Mouse (Mus musculus) MEL (cell line): ENCODE results near the gene Mitf. TPM values are rescaled to one million over a fixed set of nuclear protein-coding genes. Genes with fewer than 3 reads are reported as not detected.

ENCODE experiments used
- DNase-seq: peaks from one replicate; pipeline ENCODE4 v3.0.0; 2011; ENCODE audit warnings: low read depth, low spot score
- H3K27ac ChIP-seq: 2 replicates; pipeline ENCODE4 v1.5.1; 2012; ENCODE audit warnings: low read depth, mild to moderate bottlenecking, control low read depth, low read length, moderate library complexity; ENCODE audit not compliant: control insufficient read depth
- H3K27me3 ChIP-seq, 2 experiments: fragments of 150-350 bp in 1 of 2; sonication (generic) in 1 of 2; 2 replicates each; pipeline ENCODE4 v1.6.1; 2012; ENCODE audit warnings: low read length in 2 of 2, mild to moderate bottlenecking in 2 of 2, improper control_type of control experiment in 1 of 2, moderate library complexity in 1 of 2; ENCODE audit not compliant: insufficient read depth in 2 of 2, control insufficient read depth in 1 of 2
- H3K36me3 ChIP-seq, 2 experiments: 2 replicates each; pipeline ENCODE4 v1.6.1; 2012 to 2014; ENCODE audit warnings: low read length in 2 of 2, improper control_type of control experiment in 1 of 2, inconsistent platforms in 1 of 2, mild to moderate bottlenecking in 1 of 2; ENCODE audit not compliant: insufficient read depth in 2 of 2, control insufficient read depth in 1 of 2
- H3K4me1 ChIP-seq, 2 experiments: fragments of 150-350 bp in 1 of 2; sonication (generic) in 1 of 2; 2 replicates each; pipeline ENCODE4 v1.6.1; 2012; ENCODE audit warnings: low read length in 2 of 2, improper control_type of control experiment in 1 of 2, mild to moderate bottlenecking in 1 of 2; ENCODE audit not compliant: insufficient read depth in 2 of 2, control insufficient read depth in 1 of 2
- H3K4me3 ChIP-seq, 2 experiments: fragments of 150-350 bp in 1 of 2; sonication (generic) in 1 of 2; 2 replicates each; pipeline ENCODE4 v1.5.1; 2012; ENCODE audit warnings: low read depth in 2 of 2, low read length in 2 of 2, mild to moderate bottlenecking in 2 of 2, moderate library complexity in 2 of 2, control low read depth in 1 of 2, improper control_type of control experiment in 1 of 2; ENCODE audit not compliant: control insufficient read depth in 1 of 2, insufficient read depth in 1 of 2
- H3K79me2 ChIP-seq: 2 replicates; pipeline ENCODE4 v1.6.1; 2012; ENCODE audit warnings: mild to moderate bottlenecking, low read length, moderate library complexity; ENCODE audit not compliant: control insufficient read depth, poor library complexity, insufficient read depth
- H3K9ac ChIP-seq: 2 replicates; pipeline ENCODE4 v1.6.1; 2012; ENCODE audit warnings: low read depth, mild to moderate bottlenecking, control low read depth, low read length, moderate library complexity; ENCODE audit not compliant: control insufficient read depth, poor library complexity, severe bottlenecking
- H3K9me3 ChIP-seq: fragments of 150-350 bp; sonication (generic); replicated peaks from 2 replicates; pipeline ENCODE4 v1.6.1; 2012; ENCODE audit warnings: mild to moderate bottlenecking, low read length, improper control_type of control experiment, moderate library complexity; ENCODE audit not compliant: insufficient read depth
- CHD1 ChIP-seq: IDR thresholded peaks from 2 replicates; pipeline ENCODE4 v1.6.1; 2012; ENCODE audit warnings: low read depth, mild to moderate bottlenecking, inconsistent platforms, low read length, improper control_type of control experiment
- CHD2 ChIP-seq: IDR thresholded peaks from 2 replicates; pipeline ENCODE4 v1.6.1; 2011; ENCODE audit warnings: low read length, improper control_type of control experiment
- ELF1 ChIP-seq: IDR thresholded peaks from 2 replicates; pipeline ENCODE4 v1.6.1; 2014; ENCODE audit warnings: low read depth, mild to moderate bottlenecking, inconsistent platforms, low read length, improper control_type of control experiment, moderate library complexity
- MAFK ChIP-seq: IDR thresholded peaks from 2 replicates; pipeline ENCODE4 v1.6.1; 2011; ENCODE audit warnings: low read depth, mild to moderate bottlenecking, low read length, improper control_type of control experiment, borderline replicate concordance
- MAZ ChIP-seq: IDR thresholded peaks from 2 replicates; pipeline ENCODE4 v1.6.1; 2012; ENCODE audit warnings: low read depth, mild to moderate bottlenecking, inconsistent platforms, low read length, improper control_type of control experiment
- MEF2A ChIP-seq: IDR thresholded peaks from 2 replicates; pipeline ENCODE4 v1.6.1; 2014; ENCODE audit warnings: low read depth, mild to moderate bottlenecking, inconsistent platforms, low read length, improper control_type of control experiment; ENCODE audit not compliant: poor library complexity, insufficient replicate concordance, severe bottlenecking; ENCODE audit errors: extremely low read depth
- MXI1 ChIP-seq: IDR thresholded peaks from 2 replicates; pipeline ENCODE4 v1.6.1; 2011; ENCODE audit warnings: mild to moderate bottlenecking, low read depth, low read length, improper control_type of control experiment
- MYB ChIP-seq: IDR thresholded peaks from 2 replicates; pipeline ENCODE4 v1.6.1; 2011; ENCODE audit warnings: mild to moderate bottlenecking, low read depth, low read length, improper control_type of control experiment
- MYC ChIP-seq: IDR thresholded peaks from 2 replicates; pipeline ENCODE4 v1.6.1; 2011; ENCODE audit warnings: low read depth, mild to moderate bottlenecking, low read length, improper control_type of control experiment, moderate library complexity
- NELFE ChIP-seq: IDR thresholded peaks from 2 replicates; pipeline ENCODE4 v1.6.1; 2011; ENCODE audit warnings: low read depth, low read length, improper control_type of control experiment
- NRF1 ChIP-seq: IDR thresholded peaks from 2 replicates; pipeline ENCODE4 v1.6.1; 2014; ENCODE audit warnings: low read depth, mild to moderate bottlenecking, inconsistent platforms, low read length, improper control_type of control experiment, moderate library complexity; ENCODE audit not compliant: poor library complexity, insufficient read depth, severe bottlenecking
- POLR2A ChIP-seq, 2 experiments: IDR thresholded peaks; 2 replicates each; pipeline ENCODE4 v1.6.1; 2011 to 2012; ENCODE audit warnings: low read length in 2 of 2, mild to moderate bottlenecking in 2 of 2, control low read depth in 1 of 2, improper control_type of control experiment in 1 of 2, low read depth in 1 of 2, moderate library complexity in 1 of 2; ENCODE audit not compliant: control insufficient read depth in 1 of 2, insufficient read depth in 1 of 2, poor library complexity in 1 of 2
- POLR2AphosphoS2 ChIP-seq: IDR thresholded peaks from 2 replicates; pipeline ENCODE4 v1.6.1; 2011; ENCODE audit warnings: low read length, improper control_type of control experiment
- RAD21 ChIP-seq: IDR thresholded peaks from 2 replicates; pipeline ENCODE4 v1.6.1; 2011; ENCODE audit warnings: mild to moderate bottlenecking, low read depth, low read length, improper control_type of control experiment
- RCOR1 ChIP-seq: IDR thresholded peaks from 2 replicates; pipeline ENCODE4 v1.6.1; 2012; ENCODE audit warnings: low read depth, mild to moderate bottlenecking, inconsistent platforms, low read length, improper control_type of control experiment
- SIN3A ChIP-seq: IDR thresholded peaks from 2 replicates; pipeline ENCODE4 v1.6.1; 2012; ENCODE audit warnings: low read length, improper control_type of control experiment, inconsistent platforms
- TAL1 ChIP-seq: IDR thresholded peaks from 2 replicates; pipeline ENCODE4 v1.6.1; 2012; ENCODE audit warnings: mild to moderate bottlenecking, inconsistent platforms, low read length, moderate library complexity, mixed read lengths
- TBP ChIP-seq: IDR thresholded peaks from 2 replicates; pipeline ENCODE4 v1.8.0; 2011; ENCODE audit warnings: low read depth, low read length, improper control_type of control experiment
- UBTF ChIP-seq: IDR thresholded peaks from 2 replicates; pipeline ENCODE4 v1.6.1; 2012; ENCODE audit warnings: low read depth, mild to moderate bottlenecking, inconsistent platforms, low read length, improper control_type of control experiment, moderate library complexity, borderline replicate concordance; ENCODE audit not compliant: insufficient read depth
- USF1 ChIP-seq: IDR thresholded peaks from 2 replicates; pipeline ENCODE4 v1.6.1; 2014; ENCODE audit warnings: low read depth, mild to moderate bottlenecking, inconsistent platforms, low read length, improper control_type of control experiment, moderate library complexity
- USF2 ChIP-seq, 2 experiments: IDR thresholded peaks; 2 replicates each; pipeline ENCODE4 v1.6.1; 2011 to 2012; ENCODE audit warnings: improper control_type of control experiment in 2 of 2, low read length in 2 of 2, borderline replicate concordance in 1 of 2, inconsistent platforms in 1 of 2, low read depth in 1 of 2, mild to moderate bottlenecking in 1 of 2; ENCODE audit not compliant: insufficient read depth in 1 of 2
- ZKSCAN1 ChIP-seq: IDR thresholded peaks from 2 replicates; pipeline ENCODE4 v1.6.1; 2012; ENCODE audit warnings: low read depth, mild to moderate bottlenecking, inconsistent platforms, low read length, improper control_type of control experiment, moderate library complexity
- ZMIZ1 ChIP-seq: IDR thresholded peaks from 2 replicates; pipeline ENCODE4 v1.6.1; 2012; ENCODE audit warnings: low read depth, mild to moderate bottlenecking, inconsistent platforms, low read length, improper control_type of control experiment, moderate library complexity
- polyA plus RNA-seq, 2 experiments: library from polyadenylated mRNA; stranded (reverse) in 1 of 2; unstranded in 1 of 2; fragments of >175 nt in 1 of 2; fragments of >200 nt in 1 of 2; gene quantifications; 2 replicates each; pipeline versions ENCODE4 v1.2.1 to v1.2.4; 2012; ENCODE audit warnings: low replicate concordance in 2 of 2, low read depth in 1 of 2; ENCODE audit not compliant: insufficient read length in 2 of 2, insufficient read depth in 1 of 2, missing spikeins in 1 of 2
- total RNA-seq: library from RNA; depleted of rRNA; stranded (reverse); fragments of 300-350 nt; gene quantifications from 2 replicates; pipeline ENCODE4 v1.2.3, GENCODE M21; 2012

Gene Mitf
- total and polyA plus RNA-seq, 3 experiments, result 1.8 to 2.1 TPM; not detected in 1

DNA sequence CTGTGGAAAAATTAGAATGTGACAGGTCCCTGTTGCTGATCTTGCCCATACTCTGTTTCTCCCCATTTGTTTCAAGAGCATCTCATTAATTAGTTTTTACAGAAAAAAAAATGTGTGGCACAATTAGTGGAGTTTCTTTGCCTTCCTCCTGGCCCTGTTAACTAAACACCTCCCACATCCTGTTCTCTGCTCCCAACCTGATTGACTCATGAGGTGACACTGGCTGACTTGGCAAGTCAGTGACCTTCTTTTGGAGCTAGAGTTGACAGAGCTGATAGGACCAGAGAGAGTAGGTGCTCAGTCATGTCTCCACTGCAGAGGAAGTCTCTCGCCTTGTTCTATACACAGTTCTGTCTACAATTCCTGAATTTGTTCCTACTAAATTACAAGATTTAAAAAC, 155.5 kb downstream of the Mitf start:
- H3K27ac ChIP-seq, result no peak overlapping the region
- peaks cover 0 to 6% of the 10 kb centered on the region in 2 experiments; a peak in 2 of 4 replicates for H3K36me3 ChIP-seq
- no peaks in the 10 kb centered on the region for H3K27me3 ChIP-seq
- H3K4me1 ChIP-seq, result peaks cover 0 to 7% of the 10 kb centered on the region in 2 experiments; a peak in 2 of 4 replicates
- no peaks in the 10 kb centered on the region for H3K79me2 ChIP-seq
- no peak overlapping the region for H3K4me3 ChIP-seq
- no peaks in the 10 kb centered on the region for H3K9me3 ChIP-seq
- no peak overlapping the region for H3K9ac ChIP-seq
- peak; percentile 67 for DNase-seq
- no peak for TF ChIP-seq UBTF
- no peak for TF ChIP-seq MYC
- TF ChIP-seq MEF2A, result no peak
- no peak for TF ChIP-seq RCOR1
- no peak for TF ChIP-seq POLR2A (IDR thresholded peaks at IDR 0.05; ENCODE audit: control insufficient read depth in 1 of 2, insufficient read depth in 1 of 2, low read depth in 1 of 2, low read length in 2 of 2, poor library complexity in 1 of 2)
- no peak for TF ChIP-seq USF1
- no peak for TF ChIP-seq MAZ
- TF ChIP-seq ZKSCAN1, result no peak
- no peak for TF ChIP-seq CHD2
- no peak for TF ChIP-seq RAD21
- TF ChIP-seq POLR2AphosphoS2, result no peak
- no peak for TF ChIP-seq MAFK
- no peak for TF ChIP-seq NELFE
- TF ChIP-seq USF2 (IDR thresholded peaks at IDR 0.05; ENCODE audit: borderline replicate concordance in 1 of 2, insufficient read depth in 1 of 2, low read depth in 1 of 2, low read length in 2 of 2), result no peak
- no peak for TF ChIP-seq CHD1
- no peak for TF ChIP-seq TAL1
- TF ChIP-seq ELF1, result no peak
- no peak for TF ChIP-seq MXI1

DNA sequence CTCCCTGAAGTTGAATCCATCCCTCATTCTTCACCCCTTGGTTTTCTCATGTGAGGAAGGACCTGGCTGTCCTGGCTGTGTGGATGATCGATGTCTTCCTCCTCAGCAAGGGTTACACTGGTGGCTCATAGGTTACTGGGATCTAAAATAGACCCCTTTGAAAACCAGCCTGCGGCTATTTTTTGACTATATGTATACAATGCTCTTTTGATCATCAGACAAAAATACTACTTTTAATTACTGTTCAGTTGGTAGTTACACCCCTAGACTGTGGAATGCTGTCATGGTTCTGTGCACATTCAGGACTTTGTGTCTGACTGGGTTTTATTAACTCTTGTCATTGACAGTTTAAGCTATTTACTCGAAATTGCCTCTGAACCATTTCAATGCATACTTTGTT, 157.9 kb downstream of the Mitf start:
- H3K9me3 ChIP-seq, result no peaks in the 10 kb centered on the region
- peaks cover 0 to 7% of the 10 kb centered on the region in 2 experiments; a peak in 2 of 4 replicates for H3K4me1 ChIP-seq

More for the DNA sequence above, 157.9 kb downstream of the Mitf start:
- no peaks in the 10 kb centered on the region for H3K79me2 ChIP-seq
- no peak for TF ChIP-seq TBP
- TF ChIP-seq SIN3A, result no peak
- TF ChIP-seq ELF1, result no peak
- no peak for TF ChIP-seq NELFE
- TF ChIP-seq MXI1, result no peak
- no peak for TF ChIP-seq MAZ
- TF ChIP-seq POLR2AphosphoS2, result no peak
- TF ChIP-seq NRF1, result no peak
- TF ChIP-seq RAD21, result no peak
- no peak for TF ChIP-seq MYB
- TF ChIP-seq ZMIZ1, result no peak
- DNase-seq, result no peak
- H3K36me3 ChIP-seq, result peaks cover 0 to 6% of the 10 kb centered on the region in 2 experiments; a peak in 2 of 4 replicates
- no peak overlapping the region for H3K27ac ChIP-seq
- no peaks in the 10 kb centered on the region for H3K27me3 ChIP-seq
- no peak overlapping the region for H3K9ac ChIP-seq
- H3K4me3 ChIP-seq, result no peak overlapping the region
